Mouse (Mus musculus): ENCODE data around the gene Ptges2.

Gene Ptges2

DNA sequence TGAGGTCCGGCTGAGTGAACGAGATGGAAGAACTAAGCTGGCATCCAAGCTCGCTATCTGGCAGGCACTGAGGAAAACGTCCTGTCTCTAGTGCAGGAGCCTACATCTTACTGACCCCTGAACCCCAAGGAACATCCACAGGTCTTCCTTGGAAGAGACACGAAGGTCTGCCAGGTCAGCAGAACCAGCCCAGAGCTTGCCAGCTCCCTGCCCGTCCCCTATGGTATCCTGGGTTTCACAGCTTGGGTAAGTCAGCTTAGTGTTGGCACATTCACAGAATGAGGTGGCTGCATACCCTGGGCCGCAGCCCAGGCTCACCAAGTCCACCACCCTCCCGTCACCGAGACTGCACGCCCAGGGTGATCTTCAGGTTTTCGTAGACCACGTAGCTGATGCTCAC is 20.1 kb downstream of the Ptges2 start:
- DNase-seq (ENCODE audit: low spot score in 2 of 2), result no peak

DNA sequence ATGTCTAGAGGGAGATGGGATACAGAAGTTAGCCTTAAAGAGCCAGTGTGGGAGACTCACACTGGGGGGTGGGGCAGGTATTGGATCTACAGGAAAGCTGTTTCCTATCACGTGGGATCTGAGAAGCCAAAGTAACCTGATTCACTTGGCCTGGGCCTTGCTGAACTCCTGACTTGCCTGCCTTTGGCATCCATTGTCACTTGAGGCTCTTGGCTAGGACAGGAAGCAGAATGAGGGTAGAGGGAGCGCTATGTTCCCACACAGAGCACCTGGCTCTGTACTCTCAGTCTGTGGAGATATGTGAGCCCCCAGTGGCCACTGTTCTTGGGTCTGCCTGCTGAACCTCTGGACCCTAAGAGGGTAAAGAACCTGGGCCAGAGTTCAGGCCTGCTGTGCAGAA is 20.9 kb downstream of the Ptges2 start:
- no peak for DNase-seq (ENCODE audit: low spot score in 2 of 2)

DNA sequence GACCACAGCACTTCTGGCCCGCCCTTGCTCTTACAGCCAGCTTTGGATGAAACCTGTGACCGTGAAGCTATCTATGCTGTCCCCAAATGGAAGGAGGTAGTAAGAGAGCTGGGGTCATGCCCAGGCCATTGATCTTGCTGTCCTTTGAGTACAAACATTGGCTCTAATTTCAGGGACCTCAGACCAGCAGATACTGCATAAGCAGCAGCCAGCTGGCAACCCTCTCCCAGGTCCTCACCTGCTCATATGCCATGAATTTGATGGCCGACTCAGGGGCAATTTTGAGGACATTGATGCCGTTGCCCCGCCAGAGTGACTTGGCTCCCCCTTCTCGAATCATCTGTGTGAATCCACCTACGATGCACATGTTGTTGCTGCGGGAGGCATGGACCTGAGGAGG is 21.8 kb downstream of the Ptges2 start:
- no peak for DNase-seq (ENCODE audit: low spot score in 2 of 2)

DNA sequence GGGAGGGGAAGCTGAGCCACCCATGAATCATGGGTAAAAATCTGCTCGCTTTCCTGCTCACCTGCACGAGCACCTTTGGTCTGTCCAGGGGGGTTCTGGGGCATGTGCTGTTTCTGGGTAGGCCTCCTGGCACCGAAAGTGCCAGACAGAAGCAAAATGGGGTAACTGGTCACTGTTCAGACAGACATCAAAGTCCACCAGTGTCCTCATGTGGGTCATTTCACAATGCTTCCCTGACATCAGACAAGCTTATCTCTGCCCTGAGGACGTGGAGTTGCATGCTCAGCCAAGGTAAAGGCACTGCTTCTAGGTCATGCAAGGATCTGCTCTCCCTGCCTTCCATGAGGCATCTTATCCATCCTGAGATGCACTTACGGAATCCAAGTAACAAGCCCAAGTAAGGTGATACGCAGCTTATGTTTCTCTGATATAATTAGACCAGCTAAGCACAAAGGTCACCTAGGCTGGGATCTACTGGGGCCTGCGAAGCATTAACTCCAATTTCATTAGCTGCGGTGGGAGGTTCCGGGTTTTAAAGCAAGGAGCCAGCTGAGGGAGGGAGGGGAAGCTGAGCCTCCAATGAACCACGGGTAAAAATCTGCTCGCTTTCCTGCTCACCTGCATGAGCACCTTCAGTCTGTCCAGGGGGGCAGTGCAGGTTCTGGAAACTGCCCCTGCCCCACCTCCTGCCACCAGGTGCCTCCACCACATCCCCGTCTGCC is 22.9 kb downstream of the Ptges2 start:
- no peak for DNase-seq (ENCODE audit: low spot score in 2 of 2)

DNA sequence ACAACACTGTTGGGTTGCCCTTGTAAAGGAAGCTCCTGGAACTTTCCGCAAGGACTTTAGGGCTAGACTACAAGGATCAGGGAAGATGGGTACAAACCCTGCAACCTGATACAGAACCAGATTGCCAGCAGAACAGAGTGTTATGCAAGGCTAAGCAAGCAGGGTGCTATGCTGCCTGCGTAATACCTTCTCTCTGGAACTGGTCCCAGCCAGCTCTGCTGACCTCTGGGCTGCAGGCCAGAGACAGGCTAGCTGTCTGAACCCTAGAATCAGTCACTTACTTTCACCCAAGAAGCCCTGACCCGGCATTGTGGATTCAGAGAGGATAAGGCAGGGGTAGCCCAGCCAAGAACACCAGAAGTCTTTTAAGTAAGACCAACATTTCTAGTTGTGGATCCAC is 23.7 kb downstream of the Ptges2 start:
- no peak for DNase-seq (ENCODE audit: low spot score in 2 of 2)

DNA sequence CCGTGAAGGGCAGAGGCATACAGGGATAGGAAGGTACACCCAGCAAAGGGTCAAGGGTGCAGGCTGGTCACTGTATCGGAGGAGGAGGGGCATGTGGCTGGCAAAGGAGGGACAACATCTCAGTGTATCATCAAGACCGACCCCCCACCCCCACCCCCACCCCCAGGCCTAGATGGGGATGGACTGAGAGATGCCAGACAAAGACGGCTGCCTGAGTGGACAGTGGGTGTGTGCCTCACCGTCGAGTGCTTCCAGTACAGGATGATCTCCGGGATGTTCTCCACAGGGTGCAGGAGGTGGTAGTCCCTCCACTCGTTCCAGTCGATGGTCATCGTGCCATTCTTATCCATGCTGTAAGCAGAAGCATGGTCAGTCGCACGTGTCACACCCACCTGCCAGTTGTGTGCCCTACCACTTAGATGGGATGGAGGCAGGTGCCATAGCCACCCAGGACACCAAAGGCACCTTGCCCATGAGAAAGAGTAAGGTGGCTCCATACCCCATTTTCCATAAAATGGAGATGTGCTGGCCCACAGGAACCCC is 24.4 kb downstream of the Ptges2 start:
- no peak for DNase-seq (ENCODE audit: low spot score in 2 of 2)

DNA sequence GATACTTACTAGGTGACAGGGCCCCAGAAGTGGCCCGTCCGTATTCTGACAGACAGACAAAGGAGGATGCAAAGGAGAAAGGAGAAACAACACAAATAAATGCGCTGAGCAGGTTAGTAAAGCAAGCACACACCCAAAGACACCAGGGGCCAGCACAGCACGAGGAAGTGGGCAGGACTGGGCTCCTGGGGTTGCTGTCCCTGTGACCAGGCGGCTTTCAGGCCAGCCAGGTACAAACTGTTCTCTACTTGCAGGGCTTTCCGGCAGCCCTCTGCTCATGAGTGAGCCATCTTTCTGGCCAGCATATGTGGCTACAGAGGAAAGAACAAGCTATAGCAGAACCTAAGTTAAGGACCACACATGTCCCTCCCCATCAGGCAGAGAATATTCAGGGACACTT is 25.0 kb downstream of the Ptges2 start:
- no peak for DNase-seq (ENCODE audit: low spot score in 2 of 2)

DNA sequence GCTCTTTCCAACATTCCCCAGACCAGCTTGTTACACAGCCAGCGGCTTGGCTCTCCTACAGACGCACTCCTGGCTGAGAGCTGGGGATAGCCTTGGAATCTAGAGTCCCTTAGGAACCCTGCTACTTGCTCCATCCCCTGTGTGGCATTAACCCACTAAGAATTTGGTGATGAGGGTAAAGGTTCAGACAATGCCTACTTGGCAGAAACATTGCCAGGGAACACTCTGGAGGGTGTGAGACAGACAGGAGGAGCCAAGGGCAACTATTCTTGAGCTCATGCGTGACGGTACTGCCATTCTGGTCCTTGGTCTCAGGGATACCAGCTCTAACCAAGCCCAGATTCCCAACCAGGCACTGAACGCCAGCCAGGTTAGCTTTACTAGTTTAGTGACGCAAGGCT is 26.2 kb downstream of the Ptges2 start:
- DNase-seq (ENCODE audit: low spot score in 2 of 2), result no peak

DNA sequence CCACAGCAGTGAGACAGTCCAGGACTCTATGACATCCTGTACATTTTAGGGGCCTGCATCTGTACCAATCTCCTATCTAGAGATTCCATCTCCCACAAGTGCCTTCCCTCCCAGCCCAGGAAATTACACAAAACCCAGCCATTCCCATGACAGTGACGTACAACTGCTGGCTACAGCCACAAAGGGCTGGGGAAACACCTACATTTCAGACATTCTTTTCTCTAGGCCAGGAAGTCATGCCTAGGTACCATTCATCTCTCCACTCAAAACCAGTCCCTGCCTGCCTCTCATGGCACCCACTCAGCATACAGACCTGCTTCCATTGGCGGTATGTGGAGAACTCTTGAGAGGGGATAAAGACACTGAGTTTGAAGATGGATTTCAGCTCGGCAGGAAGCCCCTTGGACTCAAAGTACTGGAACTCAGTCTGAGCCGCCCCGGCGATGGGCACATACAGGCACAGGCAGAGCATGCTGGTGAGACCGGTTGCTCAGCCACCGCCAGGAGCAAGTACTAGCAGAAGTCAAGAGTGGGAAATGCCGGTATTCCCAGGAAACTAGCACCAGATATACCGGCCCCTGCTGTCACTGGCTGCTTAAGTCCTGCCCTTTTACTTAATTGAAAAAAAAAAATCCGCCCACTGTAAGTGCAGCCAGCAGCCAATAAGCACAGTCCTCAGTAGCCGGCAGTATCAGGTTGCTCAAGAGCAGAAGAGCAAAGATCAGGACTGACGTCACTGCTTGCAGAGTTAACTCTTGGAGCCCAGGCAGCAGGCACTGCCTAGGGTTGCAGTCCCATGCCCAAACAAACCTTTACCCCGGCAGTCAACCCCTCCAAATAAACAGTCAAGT is 28.0 kb downstream of the Ptges2 start:
- no peak for DNase-seq (ENCODE audit: low spot score in 2 of 2)

DNA sequence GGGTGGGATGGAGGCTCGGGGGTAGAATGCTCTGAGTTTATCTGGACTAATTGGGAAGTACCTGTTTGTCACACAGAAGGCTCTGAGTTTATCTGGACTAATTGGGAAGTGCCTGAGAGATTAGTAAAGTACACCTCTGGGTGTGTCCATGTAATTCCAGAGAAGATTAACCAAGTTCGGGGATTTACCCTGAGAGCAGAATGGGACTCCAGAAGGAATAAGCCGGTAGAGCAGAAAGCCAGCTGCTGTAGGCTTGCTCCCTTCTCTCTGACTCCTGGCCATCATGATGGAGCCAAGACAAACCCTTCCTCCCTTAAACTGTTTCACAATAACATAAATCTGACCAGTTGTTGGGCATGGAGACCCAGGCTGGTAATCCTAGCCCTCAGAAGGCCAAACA is 29.1 kb downstream of the Ptges2 start:
- no peak for DNase-seq (ENCODE audit: low spot score in 2 of 2)

DNA sequence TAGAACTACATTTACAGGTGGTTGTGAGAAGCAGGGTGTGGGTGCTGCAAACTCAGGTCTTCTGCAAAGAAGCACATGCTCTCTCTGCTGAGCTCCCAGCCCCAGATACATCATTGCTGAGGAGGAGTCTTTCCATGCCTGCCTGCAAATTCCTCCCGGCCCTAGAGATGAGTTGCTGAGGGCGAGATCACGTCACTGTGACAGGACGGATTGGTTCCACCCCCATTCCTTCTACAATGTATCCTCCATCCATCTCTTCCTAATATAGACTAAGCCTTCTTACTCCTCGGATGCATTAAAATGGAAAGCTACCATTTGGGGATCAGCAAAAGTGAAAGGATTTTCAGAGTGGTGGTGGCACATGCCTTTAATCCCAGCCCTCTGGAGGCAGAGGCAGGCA is 29.9 kb downstream of the Ptges2 start:
- no peak for DNase-seq (ENCODE audit: low spot score in 2 of 2)

DNA sequence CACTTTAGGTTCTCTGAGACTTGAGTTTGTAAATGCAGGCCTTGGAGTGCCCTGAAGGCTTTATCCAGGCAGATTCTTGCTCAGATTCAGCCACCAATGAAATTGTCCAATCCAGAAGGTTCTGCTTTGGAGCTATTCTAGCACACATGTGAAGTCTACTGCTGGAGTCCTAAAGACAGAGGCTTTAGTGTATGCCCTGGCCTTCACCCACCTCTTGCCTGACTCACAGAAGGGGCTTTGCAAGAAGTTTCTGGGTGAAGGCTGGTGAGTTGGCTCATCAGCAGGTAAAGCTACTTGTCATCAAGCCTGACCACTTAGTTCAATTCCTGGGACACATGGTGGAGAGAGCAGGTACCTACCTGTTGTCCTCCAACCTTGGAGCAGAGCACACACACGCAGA is 30.4 kb downstream of the Ptges2 start:
- DNase-seq (ENCODE audit: low spot score in 2 of 2), result no peak

DNA sequence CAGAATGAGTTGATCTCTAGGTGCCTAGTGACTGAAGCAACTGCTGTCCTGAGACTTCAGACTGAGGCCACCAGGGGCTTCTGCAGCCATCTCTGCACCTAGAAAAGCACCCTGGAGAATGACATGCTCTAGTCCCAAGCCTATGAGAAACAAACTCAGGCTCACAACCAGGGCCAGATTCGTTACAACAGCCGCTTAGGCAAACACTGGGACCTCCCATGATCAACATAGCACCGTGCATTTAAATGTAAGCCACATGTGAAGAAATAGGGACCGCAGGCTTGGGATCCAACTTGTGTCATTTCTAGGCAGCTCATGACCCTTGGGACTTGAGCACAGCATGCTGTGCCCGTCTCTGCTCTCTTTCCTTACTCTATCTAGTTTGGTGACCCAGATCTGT is 32.0 kb downstream of the Ptges2 start:
- DNase-seq (ENCODE audit: low spot score in 2 of 2), result no peak

DNA sequence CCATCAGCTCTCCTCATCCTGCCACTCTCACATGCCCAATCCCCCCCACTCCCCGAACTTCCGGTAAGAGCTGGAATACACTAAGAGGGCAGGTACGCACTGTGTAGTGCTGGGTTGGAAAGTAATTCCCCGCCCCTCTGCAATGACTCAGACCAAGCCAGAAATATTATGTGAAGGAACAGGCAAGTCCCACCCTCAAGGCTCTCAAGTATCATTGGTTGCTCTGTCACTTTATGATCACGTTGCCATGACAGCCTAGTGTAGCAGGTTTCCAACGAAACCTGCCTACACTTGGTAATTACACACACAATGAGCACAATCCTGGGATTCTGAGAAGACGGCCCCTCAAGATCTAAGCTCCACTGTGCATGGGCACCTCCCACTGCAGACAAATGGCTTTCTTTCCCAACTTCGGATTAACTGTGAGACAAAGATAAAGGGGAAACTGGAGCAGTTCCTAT is 32.6 kb downstream of the Ptges2 start:
- no peak for DNase-seq (ENCODE audit: low spot score in 2 of 2)

DNA sequence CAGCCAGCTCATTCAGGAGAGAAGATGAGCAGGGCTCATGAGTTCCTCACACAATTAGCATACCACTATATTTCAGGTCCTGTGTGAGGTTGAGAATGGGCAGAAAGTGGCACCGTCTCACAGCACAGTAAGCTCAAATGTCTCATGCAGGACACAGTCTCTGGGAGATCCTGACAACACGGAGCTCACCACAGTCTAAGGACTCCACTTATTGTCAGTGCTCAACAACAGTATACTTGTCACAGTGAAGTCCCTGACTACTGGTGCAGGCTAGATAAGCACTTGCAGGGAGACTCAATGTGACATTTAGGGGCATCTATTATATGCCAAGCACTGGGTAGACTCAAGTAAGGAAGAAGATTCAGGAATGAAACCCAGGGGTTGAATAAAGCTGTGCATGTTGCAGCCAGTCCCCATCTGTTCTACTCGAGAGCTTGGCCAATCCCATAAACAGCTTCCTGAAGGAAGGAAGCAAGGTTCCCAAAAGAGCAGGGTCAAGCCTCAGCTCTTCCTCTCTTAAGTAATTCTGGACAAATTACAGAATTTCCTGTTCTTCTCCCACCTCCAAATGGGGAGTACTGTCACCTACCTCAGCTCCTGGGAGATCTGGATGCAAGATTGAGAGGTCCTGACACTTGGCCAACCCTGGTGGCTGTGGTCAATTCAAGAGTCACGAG is 33.7 kb downstream of the Ptges2 start:
- no peak for DNase-seq (ENCODE audit: low spot score in 2 of 2)

DNA sequence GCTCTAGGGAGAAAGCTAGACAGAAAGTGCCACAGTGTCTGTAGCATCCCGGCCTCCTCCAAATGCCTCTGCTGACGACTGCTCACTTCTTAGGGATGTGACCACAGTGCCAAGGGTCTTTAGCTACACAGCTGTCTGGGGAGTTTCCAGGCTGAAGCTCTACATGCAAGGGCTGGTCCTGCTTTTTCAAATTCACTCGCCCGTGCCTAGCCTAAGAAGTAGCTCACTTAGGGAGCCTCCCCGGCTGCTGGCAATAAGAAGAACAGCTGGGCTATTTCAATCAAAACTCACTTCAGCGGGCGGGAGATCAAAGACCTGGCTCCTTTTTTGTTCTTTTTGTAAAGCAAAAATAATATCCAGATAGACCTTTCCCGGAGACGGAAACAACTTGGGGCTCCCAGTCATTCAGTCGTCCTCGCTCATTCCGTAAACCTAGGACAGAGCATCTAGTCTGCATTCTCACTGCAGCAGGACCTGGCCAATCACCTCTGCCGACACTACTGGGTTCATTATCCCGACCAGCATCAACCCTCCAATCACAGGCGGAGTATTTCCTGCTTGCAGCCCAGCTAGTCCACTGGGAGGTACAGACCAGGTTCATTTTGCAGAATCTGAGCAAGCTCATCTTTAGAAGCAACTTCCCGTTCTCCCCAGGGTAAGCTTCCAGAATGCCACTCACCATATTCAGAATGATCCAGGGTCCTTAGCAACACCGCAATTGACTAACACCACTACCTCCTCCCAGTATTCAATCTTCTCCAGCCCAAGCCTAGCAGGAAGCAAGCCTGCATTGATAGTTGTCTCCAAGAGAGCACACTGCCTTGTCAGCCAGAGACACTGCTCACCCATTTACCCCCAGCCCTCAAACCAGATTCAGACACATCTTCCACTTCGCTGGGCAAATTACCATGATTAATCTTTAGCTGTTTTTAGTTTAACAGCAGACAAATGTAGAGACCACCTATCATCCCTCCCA is 35.3 kb downstream of the Ptges2 start:
- peak; percentile 52 to 78 for DNase-seq (ENCODE audit: low spot score in 2 of 2)

DNA sequence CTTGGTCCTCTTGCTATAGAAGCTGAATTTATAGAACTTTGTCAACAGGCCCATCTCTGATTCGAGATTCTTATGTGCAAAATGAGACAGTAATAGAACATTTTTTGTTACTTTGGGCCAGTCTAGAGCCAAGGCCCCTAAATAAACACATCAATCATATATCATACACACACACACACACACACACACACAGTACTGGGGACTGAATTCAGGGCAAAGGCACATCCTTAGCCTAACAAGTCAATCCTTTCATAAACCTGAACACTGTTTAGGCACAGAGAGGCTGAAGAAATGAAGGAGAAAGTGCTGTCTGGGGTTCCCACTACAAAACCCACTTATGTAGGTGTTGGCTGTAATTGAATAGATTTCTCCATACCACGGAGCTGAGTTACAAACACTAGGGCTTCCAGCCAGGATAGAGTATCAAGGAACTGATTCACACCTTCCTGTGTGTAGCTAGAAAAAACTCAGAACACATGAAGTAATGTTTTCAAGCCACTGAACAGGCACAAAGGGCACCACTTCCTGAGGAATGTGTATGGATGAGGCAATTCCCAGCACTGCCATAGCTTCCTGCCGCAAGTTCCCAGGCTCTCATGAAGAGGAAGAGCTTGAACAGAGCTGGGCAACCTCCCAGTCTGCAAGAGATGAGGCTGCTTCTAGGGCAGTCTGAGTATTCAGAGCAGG is 41.1 kb downstream of the Ptges2 start:
- no peak for DNase-seq (ENCODE audit: low spot score in 2 of 2)

DNA sequence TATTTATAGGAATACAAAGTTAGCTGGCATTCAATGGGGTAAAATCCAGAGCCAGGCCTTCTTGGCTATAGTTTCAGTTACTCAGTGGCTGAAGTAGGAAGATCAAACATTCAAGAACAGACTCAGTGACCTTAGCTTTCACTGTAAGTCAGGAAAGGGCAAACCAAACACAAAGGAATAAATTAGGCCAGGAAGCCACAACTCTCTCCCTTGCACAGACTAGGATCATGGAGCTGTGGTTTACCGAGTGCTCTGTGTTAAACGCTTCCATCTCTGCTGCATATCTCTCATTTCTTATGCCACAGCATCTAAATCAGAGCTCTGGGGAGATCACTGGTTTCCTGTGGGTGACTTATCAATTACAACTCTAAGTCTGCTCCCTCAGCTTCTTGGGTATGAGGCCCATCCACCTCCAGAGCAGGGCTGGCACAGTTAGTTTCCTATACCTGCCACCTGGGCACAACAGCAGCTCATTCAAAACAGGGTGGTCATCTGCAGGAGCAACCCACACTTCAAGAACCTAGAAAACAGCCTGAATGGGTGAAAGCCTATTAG is 42.0 kb downstream of the Ptges2 start:
- DNase-seq (ENCODE audit: low spot score in 2 of 2), result no peak

DNA sequence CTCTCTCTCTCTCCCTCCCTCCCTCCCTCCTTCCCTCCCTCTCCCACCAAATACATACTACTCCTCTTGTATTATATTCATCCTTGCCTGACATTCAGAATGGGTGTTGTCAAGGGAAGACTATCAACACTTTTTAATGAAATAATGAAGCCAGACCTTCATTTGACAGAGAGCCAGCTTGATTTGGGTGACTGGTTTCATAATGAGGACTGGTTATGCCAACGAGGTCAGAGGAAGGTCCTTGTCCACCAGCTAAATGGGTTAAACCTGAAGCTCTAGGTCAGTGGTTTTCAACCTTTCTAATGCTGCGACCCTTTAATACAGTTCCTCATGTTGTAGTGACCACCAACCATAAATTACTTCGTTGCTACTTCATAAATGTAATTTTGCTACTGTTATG is 43.0 kb downstream of the Ptges2 start:
- no peak for DNase-seq (ENCODE audit: low spot score in 2 of 2)

DNA sequence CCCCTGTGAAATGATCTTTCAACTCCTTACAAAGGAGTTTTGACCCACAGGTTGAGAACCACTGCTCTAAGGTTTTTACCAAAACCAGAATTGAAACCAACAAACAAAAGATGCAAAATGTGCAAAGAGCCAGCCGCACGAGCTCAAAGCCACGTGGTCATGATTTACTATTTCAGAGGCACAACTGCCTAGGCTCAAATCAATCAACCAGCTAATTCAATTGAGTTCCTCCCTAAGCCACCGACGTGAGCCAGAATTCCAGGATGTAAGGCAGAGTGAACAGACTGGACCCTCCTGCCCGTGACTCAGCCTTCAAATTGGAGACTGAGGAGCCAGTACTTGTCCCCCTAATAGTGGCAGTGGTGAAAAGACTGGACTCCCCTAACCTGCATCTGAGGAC is 43.5 kb downstream of the Ptges2 start:
- no peak for DNase-seq (ENCODE audit: low spot score in 2 of 2)
